Mouse (Mus musculus): Measurements from ENCODE around the gene Pdzd11. TPM values are rescaled to one million over a fixed set of nuclear protein-coding genes. Genes with fewer than 3 reads are reported as not detected.

Pdzd11 gene
- polyA plus RNA-seq (2012; rRNA removed): 51.4 and 58.5 TPM in 2 replicates

DNA sequence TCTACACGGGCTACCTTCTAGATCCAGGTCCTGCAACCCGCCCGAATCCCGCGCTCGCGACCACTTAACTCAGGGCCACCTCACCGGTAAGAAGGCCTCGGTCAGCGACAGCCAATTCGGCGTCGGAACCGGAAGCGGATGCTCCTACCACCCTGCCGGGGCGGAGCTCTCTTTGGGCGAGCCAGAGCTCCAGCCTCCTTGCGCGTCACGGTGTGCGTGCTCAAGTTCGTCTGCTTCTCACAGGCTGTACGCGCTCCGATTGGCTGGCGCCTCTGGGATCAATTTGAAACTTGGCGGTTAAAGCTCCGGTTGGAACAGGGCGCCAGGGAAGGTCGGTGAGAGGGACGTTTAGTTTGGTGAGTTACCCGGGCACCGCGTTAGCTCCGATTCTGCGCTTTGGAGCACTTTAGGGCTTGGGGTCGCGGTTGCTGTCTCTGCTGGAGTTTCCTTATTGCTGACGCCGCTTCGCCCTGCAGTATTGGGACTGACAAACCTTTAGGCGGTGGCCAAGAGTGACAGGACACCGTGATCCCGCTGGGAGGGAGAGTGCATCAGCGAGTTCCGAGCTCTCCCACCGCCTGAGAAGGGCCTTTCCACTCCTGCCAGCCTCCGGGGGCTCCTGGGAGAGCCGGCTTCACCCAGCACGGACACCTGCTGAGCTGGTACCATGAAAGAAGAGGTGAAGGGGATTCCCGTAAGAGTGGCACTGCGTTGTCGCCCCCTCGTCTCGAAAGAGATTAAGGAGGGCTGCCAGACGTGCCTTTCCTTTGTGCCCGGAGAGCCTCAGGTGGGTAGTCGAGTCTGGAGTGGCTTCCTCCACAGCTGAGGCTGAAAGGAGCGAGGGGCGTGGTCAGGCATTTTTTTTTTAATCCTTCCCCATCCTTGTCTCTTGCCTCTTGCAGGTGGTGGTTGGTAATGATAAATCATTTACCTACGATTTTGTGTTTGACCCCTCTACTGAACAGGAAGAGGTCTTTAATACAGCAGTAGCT is at the start of gene Pdzd11:
Pdzd11 (minus strand) TSS at position 767 of the 992 bp plus-strand sequence.
- peak; percentile 82 to 87 for DNase-seq (ENCODE audit: extremely low spot score in 1 of 2, low spot score in 1 of 2)

DNA sequence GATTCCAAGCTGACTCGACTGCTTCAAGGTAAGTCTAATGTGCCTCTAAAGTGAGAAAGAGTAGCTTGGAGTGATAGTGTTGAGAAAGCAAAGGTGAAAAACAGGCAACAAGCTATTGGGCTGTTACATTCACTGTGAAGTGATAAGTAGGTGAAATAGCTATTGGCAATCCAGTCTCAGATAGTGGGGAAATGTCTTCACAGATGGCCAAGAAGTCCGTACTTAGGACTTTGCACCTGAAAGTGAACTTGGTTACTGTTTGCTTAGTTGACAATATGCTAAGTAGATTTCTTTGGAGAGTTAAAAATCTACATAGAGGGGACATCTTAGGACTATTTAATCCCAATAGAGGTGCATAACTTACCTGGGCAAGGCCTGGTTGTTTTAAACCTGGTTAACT is 38.5 kb upstream of the Pdzd11 start:
- no peak for DNase-seq (ENCODE audit: extremely low spot score in 1 of 2, low spot score in 1 of 2)

DNA sequence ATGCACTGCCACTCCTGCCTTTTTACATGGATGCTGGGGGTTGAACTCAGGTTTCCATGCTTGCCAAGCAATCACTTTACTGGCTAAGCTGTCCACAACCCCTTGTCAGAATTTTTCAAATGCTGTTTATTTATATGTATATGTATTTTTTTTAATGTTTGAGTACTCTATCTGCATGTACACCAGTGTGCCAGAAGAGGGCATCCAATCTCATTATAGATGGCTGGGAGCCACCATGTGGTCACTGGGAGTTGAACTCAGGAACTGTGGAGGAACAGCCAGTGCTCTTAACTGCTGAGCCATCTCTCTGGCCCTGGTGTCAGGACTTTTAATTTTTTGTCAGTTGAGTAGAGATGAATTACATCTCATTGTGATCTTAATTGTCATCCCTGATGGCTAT is 26.5 kb upstream of the Pdzd11 start:
- no peak for DNase-seq (ENCODE audit: extremely low spot score in 1 of 2, low spot score in 1 of 2)

DNA sequence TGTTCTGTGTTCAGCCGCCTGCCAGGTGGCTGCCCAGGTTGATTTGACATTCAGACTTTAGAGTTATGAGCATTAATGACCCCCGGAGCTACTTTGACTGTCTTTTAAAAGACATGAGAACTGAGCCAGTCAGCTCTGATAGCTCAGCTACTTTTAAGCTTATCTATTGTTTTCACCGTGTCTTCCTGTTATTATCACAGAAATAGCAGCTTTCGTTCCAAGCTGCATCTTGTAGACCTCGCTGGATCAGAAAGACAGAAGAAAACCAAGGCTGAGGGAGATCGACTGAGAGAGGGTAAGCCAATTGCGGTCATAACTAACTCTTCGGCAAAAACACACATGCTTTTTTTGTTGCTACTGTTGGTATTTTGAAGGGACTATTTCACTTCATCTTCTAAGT is 12.1 kb upstream of the Pdzd11 start:
- DNase-seq (ENCODE audit: extremely low spot score in 1 of 2, low spot score in 1 of 2): no peak

DNA sequence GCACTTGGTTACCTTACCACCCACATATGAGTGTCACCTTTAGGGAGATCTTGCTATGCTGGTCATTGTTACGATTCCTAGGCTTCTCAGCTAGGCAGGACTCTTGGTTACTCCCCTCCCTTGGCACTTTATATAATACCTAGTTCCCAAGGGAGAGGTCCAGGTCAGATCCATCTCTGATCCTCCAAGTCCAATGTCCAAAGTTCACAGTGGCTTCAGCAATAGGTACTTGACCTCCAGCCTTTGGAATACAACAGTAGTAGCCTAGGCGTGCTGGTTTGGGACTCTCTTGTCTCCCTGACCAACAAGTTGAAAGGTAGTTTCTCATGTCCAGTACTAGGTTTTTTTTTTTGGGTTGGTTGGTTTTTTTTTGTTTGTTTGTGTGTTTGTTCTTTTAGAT is 2.7 kb upstream of the Pdzd11 start:
- DNase-seq (ENCODE audit: extremely low spot score in 1 of 2, low spot score in 1 of 2): no peak

DNA sequence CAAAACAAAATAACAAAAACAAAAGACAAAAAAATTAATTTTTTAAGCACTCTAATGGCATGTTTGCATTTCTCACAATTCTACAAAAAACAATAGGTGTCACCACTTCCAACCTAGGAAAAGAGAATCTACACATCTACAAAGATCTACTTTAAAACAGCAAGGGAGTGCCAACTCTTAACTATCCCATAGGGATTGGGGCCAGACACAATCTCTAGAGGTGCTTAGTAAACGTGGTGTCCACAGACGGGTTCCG is 894 bp downstream of the Pdzd11 start, which contains the start of gene Kif4:
Kif4 (plus strand) TSS at position 192 of the 256 bp plus-strand sequence.
- no peak for DNase-seq (ENCODE audit: extremely low spot score in 1 of 2, low spot score in 1 of 2)

DNA sequence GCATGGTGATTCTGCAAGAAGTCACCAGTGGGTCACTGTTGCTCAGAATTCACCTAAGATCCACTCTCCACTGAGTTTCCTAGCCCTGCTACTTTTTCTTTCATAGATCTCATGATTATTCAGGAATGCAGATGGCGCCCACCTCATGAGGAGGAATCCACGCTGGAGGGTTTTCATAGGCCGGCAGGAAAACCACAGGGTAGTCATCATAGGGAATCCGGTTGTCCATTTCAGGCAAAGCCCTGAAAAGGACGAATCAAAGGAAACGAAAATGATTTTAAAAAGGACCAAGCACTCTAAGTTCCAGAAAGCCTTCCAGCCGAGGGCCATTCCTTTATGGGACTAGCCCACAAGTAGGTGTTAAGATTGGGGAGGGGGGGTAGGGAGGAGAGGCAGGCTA is 1.2 kb downstream of the Pdzd11 start:
- DNase-seq (ENCODE audit: extremely low spot score in 1 of 2, low spot score in 1 of 2): no peak

DNA sequence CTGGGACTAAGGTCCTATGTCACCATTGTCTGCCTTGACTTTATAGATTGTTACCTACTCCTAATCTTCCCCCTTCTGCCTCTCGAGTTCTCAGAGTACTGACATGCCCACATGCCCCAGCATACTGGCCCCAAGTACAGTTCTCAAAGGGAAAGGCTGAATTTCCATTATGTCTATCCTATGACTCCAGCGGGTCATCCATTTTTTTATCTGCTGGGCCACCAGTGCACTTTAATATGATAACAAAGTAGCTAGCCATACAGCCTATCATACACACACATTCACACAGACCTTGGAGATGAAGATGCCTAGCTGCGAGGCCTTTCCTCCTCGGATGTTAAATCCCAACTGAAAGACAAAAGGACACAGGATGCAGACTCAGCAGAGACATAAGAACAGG is 2.1 kb downstream of the Pdzd11 start:
- DNase-seq (ENCODE audit: extremely low spot score in 1 of 2, low spot score in 1 of 2): no peak

DNA sequence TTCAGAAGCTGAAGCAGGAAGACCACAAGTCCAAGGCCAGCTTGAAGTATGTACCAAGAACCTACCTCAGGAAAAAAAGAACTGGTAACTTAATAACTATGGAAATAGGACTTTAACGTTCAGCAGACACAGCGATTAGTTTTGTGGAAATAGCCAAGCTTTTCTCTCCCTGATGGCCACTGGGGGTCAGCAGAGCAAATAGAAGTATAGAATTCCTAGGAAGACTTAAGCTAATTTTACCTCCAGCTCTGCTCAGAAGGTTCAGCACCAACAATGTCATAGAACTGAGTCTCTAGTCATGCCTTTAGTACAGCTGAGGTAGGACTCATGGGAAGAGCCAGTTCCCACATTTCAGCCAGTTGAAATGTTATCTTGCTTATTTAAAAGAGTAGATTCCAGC is 5.0 kb downstream of the Pdzd11 start:
- DNase-seq (ENCODE audit: extremely low spot score in 1 of 2, low spot score in 1 of 2): peak in 1 of 2 experiments; percentile 31

DNA sequence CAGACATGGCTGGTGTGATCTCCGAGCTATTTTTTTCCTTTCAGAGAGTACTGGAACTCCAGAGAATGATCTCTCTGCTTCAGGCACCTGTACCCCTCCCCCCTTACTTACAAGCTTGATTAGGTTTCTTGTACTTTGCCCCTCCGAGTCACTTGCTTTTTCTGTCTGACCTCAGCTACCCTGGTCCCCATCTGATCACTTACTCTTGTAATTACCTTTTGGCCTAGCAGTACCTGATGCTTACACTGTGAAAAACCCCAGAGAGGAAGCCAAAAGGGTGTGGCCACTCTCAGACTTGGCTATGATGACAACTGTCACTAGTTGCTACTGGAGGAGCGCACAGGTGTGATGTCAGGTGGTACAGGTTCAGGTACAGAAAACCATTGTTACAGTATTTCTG is 7.9 kb downstream of the Pdzd11 start:
- no peak for DNase-seq (ENCODE audit: extremely low spot score in 1 of 2, low spot score in 1 of 2)

DNA sequence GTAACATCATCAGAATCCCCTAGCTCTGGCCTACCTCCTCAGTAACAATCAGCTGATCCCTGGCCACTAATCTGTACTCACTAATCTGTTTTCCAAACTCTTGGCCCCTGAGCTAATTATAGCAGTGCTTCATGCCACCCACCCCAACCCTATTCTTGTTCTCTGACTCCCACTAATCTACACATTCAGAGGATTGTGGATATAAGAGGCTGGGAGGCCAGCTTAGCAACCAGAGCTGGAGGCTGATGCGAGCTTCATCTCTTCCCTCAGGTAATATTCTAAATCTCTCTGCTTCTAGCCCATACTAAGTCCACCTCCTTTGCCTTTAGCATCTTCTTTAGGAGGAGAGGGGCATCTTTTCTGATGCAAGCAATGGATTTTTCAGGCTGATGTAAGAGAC is 21.1 kb downstream of the Pdzd11 start, which contains the start of gene Arr3:
Arr3 (plus strand) TSS at position 184 of the 400 bp plus-strand sequence.
- no peak for DNase-seq (ENCODE audit: extremely low spot score in 1 of 2, low spot score in 1 of 2)

DNA sequence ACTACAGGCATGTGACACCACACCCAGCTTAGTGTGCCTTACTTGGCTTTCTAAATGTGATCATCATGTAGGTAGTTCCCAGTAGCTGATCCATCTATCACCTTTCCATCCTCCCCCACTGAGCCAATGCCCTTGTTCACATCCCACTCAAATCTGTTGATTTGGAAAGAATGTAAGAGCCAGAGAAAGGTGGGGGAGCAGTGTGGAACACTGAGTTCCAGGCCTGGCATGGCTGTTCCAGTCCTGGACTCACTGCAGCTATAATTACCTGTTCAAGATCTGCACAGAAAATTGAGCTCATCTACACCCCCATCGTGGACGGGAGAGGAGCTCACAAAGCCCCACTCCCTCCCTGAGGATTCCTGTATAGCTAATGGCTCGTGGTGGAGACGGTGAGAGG is 26.6 kb downstream of the Pdzd11 start:
- DNase-seq (ENCODE audit: extremely low spot score in 1 of 2, low spot score in 1 of 2): peak; percentile 27 to 53

DNA sequence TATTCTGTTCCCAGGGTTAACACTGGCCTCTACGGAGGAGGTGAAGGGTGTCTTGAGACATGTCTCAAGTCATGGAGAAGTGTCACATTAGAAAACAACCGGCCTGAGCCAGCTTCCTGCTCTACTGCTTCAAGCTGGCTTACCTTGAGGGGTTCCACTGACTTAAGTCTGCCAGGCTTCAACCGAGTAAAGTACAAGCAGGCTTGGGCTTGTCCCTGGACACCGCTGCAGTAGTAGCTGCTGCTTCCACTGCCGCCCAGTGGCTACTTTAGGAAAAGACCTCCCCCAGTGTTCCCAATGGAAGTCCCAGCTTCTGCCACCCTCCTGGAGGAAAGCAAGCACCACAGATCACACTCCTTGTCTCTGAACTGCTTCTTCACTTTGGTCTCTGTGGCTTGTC is 28.9 kb downstream of the Pdzd11 start:
- peak; percentile 22 to 63 for DNase-seq (ENCODE audit: extremely low spot score in 1 of 2, low spot score in 1 of 2)

DNA sequence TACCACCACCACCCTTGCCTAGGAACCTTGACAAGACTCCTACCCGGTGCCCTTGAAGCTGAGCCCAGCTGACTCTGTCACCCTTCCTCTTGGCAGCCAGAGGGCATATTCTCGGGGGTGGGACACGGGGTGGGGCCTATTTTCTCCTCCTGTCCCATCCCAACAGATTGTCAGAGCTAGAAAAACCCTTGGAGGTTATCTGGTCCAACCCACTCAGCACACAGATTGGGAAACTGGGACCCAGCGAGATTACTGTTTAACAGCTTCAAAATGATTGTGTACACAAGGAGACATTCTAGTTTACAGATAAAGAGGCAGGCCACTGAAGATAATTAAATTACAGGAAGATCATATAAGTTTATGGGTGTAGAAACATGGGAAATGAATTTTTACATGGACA is 31.6 kb downstream of the Pdzd11 start, which contains the start of gene P2ry4:
P2ry4 (minus strand) TSS at position 79 of the 400 bp plus-strand sequence.
- no peak for DNase-seq (ENCODE audit: extremely low spot score in 1 of 2, low spot score in 1 of 2)

Other genes with a start within 250 kb of the Pdzd11 start
- not detected in 2 replicates for gene Otud6a, start 197.6 kb downstream of the Pdzd11 start, polyA plus RNA-seq (2012; rRNA removed)
- 0.22 and 0.34 TPM in 2 replicates for gene Awat2, start 183.9 kb downstream of the Pdzd11 start, polyA plus RNA-seq (2012; rRNA removed)
- gene Igbp1, start 132.3 kb downstream of the Pdzd11 start, polyA plus RNA-seq (2012; rRNA removed): 44.8 and 47.8 TPM in 2 replicates
- gene Dgat2l6, start 101.7 kb downstream of the Pdzd11 start, polyA plus RNA-seq (2012; rRNA removed): 1.5 and 1.6 TPM in 2 replicates
- not detected in 2 replicates for gene Awat1, start 54.3 kb downstream of the Pdzd11 start, polyA plus RNA-seq (2012; rRNA removed)
- 0.02 and 0.04 TPM in 2 replicates for gene P2ry4, start 31.7 kb downstream of the Pdzd11 start, polyA plus RNA-seq (2012; rRNA removed)
- 3.4 and 4.2 TPM in 2 replicates for gene Arr3, start 21.1 kb downstream of the Pdzd11 start, polyA plus RNA-seq (2012; rRNA removed)
- gene Kif4, start 831 bp downstream of the Pdzd11 start, polyA plus RNA-seq (2012; rRNA removed): 0.88 and 0.92 TPM in 2 replicates
- gene Gdpd2, start 103.3 kb upstream of the Pdzd11 start, polyA plus RNA-seq (2012; rRNA removed): 12.4 and 13.1 TPM in 2 replicates
- gene Dlg3, start 141.2 kb upstream of the Pdzd11 start, polyA plus RNA-seq (2012; rRNA removed): 102 TPM in 2 replicates